Mouse (Mus musculus) heart, postnatal 0 days (tissue): Measurements from ENCODE around the gene Ganc. TPM values are rescaled to one million over a fixed set of nuclear protein-coding genes. Genes with fewer than 3 reads are reported as not detected.

Experiments
- ATAC-seq: fragments of 200-750 bp; cut with Nextera tagmentation; 2 replicates; pipeline ENCODE4 v1.8.0; 2017; ENCODE audit warnings: low read depth, moderate number of reproducible peaks, moderate library complexity; ENCODE audit not compliant: insufficient read depth
- DNase-seq: peaks from one replicate; pipeline ENCODE4 v3.0.0-alpha.2; 2016; ENCODE audit warnings: low spot score
- H3K27ac ChIP-seq: fragments of 300-500 bp; sonication (generic); 2 replicates; pipeline ENCODE4 v1.5.1; 2014; ENCODE audit warnings: low read depth, mild to moderate bottlenecking
- H3K27me3 ChIP-seq: fragments of 300-500 bp; sonication (generic); 2 replicates; pipeline ENCODE4 v1.6.1; 2014; ENCODE audit warnings: low read length, mixed read lengths; ENCODE audit not compliant: control insufficient read depth, insufficient read depth
- H3K36me3 ChIP-seq: fragments of 300-500 bp; sonication (generic); replicated peaks from 2 replicates; pipeline ENCODE4 v1.6.1; 2014; ENCODE audit warnings: low read length, mixed read lengths; ENCODE audit not compliant: control insufficient read depth, insufficient read depth
- H3K4me1 ChIP-seq: fragments of 300-500 bp; sonication (generic); 2 replicates; pipeline ENCODE4 v1.6.1; 2014; ENCODE audit warnings: antibody characterized with exemption; ENCODE audit not compliant: control insufficient read depth, insufficient read depth
- H3K4me2 ChIP-seq: fragments of 300-500 bp; sonication (generic); 2 replicates; pipeline ENCODE4 v1.6.1; 2014; ENCODE audit warnings: low read depth, mild to moderate bottlenecking, low read length, moderate library complexity
- H3K4me3 ChIP-seq: fragments of 300-500 bp; sonication (generic); 2 replicates; pipeline ENCODE4 v1.5.1; 2014; ENCODE audit warnings: low read depth, low read length
- H3K9ac ChIP-seq: fragments of 300-500 bp; sonication (generic); replicated peaks from 2 replicates; pipeline ENCODE4 v1.6.1; 2014; ENCODE audit warnings: low read depth, low read length, mixed read lengths
- H3K9me3 ChIP-seq: fragments of 300-500 bp; sonication (generic); replicated peaks from 2 replicates; pipeline ENCODE4 v1.6.1; 2016; ENCODE audit warnings: low read length; ENCODE audit not compliant: control insufficient read depth
- CTCF ChIP-seq: IDR thresholded peaks from 2 replicates; pipeline ENCODE4 v1.5.1; 2016; ENCODE audit warnings: antibody characterized with exemption, control low read depth, low read depth
- EP300 ChIP-seq: IDR thresholded peaks from 2 replicates; pipeline ENCODE4 v1.6.1; 2016; ENCODE audit warnings: antibody characterized with exemption, low read depth
- WGBS: fragments of 180-500 bp; shearing (Covaris S2); extraction: QIAGEN DNeasy Blood & Tissue Kit; methylation state at CpG from one replicate; pipeline ENCODE4 v1.1.7; 2014; 5-methylcytosine and 5-hydroxymethylcytosine counted together
- polyA plus RNA-seq: library from polyadenylated mRNA; unstranded; fragments of >200 nt; fragmentation: Nextera tagmentation; extraction: Ambion mirVana; gene quantifications from 2 replicates; pipeline ENCODE4 v1.2.1, GENCODE M21; 2015
- total RNA-seq: library from RNA; depleted of rRNA; stranded (reverse); fragments of >200 nt; gene quantifications from 2 replicates; pipeline ENCODE4 v1.2.3, GENCODE M21; 2014; ENCODE audit warnings: low replicate concordance

Ganc gene
- total and polyA plus RNA-seq, 2 experiments from 2014 or later, result 9.2 to 14.8 TPM

DNA sequence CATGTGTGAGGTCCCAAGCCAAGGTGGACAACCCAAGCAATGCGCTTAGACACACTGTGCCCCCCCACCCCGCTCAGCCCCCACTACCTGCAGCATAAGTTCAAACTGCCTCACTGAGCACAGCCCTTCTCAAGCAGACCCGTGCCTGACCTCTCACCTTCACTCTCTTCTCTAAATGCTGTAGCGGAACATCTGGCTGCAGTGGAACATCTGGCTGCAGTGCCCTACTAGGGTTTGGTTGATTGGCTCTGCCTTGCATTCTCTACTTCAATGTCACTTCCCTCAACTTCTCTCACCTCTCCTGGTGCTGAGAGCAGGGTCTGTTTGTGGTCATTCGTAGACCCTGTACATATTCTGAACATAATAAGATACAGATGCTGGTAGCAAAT, 61.7 kb downstream of the Ganc start:
- WGBS, result 84% methylated on average over 5 of the region's 5 CpGs
- Histone ChIP-seq H3K27ac (no peak overlapping the region), H3K27me3 (no peaks in the 10 kb centered on the region), H3K9ac (no peak overlapping the region), H3K4me2 (no peak overlapping the region), H3K4me1 (no peaks in the 10 kb centered on the region), H3K36me3 (0 out of 2 replicates have a peak, but pooled peaks cover 5% of the 10 kb centered on the region), H3K9me3 (no peaks in the 10 kb centered on the region), H3K4me3 (no peak overlapping the region)
- DNase-seq, result no peak
- no peak for TF ChIP-seq CTCF
- TF ChIP-seq EP300, result no peak
- ATAC-seq, result no peak

DNA sequence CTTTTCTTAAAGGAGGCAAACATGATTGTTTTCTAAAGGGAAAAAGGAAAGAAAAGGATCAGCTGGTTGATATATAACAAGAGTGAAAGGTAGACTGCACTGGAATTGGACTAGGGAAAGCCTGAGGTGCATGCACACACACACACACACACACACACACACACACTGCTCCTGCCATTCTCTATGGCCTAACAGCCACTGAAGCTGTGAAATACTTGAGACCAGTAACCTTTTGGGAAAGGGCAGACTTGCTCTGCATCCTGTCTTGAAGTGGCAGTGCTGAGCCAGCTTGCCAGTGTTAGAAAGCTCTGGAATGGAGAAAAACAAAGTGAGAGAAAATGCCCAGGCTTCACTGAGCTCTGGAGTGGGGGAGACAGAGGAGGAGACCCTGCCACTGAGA, 64.3 kb downstream of the Ganc start:
- no peak overlapping the region for H3K9ac ChIP-seq
- no peaks in the 10 kb centered on the region for H3K4me1 ChIP-seq
- ATAC-seq (no peak), DNase-seq (no peak)
- TF ChIP-seq CTCF (no peak), EP300 (no peak)
- H3K4me2 ChIP-seq, result no peak overlapping the region
- no peak overlapping the region for H3K27ac ChIP-seq
- no peaks in the 10 kb centered on the region for H3K27me3 ChIP-seq
- no peaks in the 10 kb centered on the region for H3K36me3 ChIP-seq
- no peaks in the 10 kb centered on the region for H3K9me3 ChIP-seq
- no peak overlapping the region for H3K4me3 ChIP-seq

DNA sequence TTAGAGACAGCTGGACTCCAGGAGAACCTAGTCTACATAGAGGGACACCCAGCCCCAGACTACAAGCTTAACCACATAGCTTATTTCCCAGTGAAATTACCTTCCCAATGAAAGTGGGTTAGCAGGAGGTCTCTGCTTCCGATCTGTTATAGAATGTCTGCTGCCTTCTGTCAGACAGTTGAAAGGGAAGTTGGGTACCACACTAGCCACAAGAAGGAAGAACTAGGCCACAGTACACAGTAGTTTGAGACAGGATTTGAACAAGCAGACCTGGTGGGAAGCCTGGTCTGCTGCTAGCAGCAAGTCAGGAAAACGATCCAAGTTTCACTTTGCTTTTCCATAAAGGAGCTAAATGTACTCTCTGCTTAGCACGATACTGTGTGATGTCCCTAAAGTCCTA, 65.5 kb downstream of the Ganc start:
- Histone ChIP-seq H3K4me3 (no peak overlapping the region), H3K27me3 (no peaks in the 10 kb centered on the region), H3K4me1 (no peaks in the 10 kb centered on the region), H3K9ac (no peak overlapping the region), H3K27ac (no peak overlapping the region), H3K4me2 (no peak overlapping the region), H3K36me3 (no peaks in the 10 kb centered on the region), H3K9me3 (no peaks in the 10 kb centered on the region)
- DNase-seq, result no peak
- TF ChIP-seq EP300 (no peak), CTCF (no peak)
- 78% methylated on average over 3 of the region's 3 CpGs for WGBS
- ATAC-seq, result no peak

DNA sequence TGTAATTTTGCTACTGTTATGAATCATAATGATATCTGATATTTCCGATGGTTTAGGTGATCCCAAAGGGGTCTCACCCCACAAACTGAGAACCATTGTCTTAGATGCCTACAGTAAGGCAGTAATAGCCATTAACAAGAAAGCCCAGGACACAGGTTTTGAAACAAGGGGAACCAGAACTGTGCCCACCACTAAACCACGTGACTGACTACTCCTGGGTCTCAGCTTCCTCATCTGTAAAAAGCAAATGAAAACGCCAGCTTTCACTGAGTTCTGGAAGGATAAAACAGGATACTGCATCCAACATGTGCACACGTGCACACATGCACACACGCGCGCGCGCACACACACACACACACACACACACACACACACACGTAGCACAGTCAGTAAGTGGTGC, 66.0 kb downstream of the Ganc start:
- Histone ChIP-seq H3K36me3 (no peaks in the 10 kb centered on the region), H3K27me3 (no peaks in the 10 kb centered on the region), H3K4me2 (no peak overlapping the region), H3K4me3 (no peak overlapping the region), H3K9me3 (no peaks in the 10 kb centered on the region), H3K4me1 (no peaks in the 10 kb centered on the region), H3K27ac (no peak overlapping the region), H3K9ac (no peak overlapping the region)
- DNase-seq, result no peak
- 83% methylated on average over 10 of the region's 10 CpGs for WGBS
- no peak for ATAC-seq
- TF ChIP-seq EP300 (no peak), CTCF (no peak)

- DNase-seq (no peak), ATAC-seq (no peak)
- Histone ChIP-seq H3K36me3 (no peaks in the 10 kb centered on the region), H3K27ac (no peak overlapping the region), H3K9me3 (no peaks in the 10 kb centered on the region), H3K9ac (no peak overlapping the region), H3K4me2 (no peak overlapping the region), H3K27me3 (no peaks in the 10 kb centered on the region), H3K4me1 (no peaks in the 10 kb centered on the region), H3K4me3 (no peak overlapping the region)
- TF ChIP-seq EP300 (no peak), CTCF (no peak)
- WGBS, result 78% methylated on average over 4 of the region's 4 CpGs
Observed at GRCm38 (mm10) chr2:120470856-120471255, 67.2 kb downstream of the Ganc start.

- TF ChIP-seq EP300 (no peak), CTCF (no peak)
- H3K4me2 ChIP-seq, result no peak overlapping the region
- H3K27me3 ChIP-seq, result no peaks in the 10 kb centered on the region
- H3K4me1 ChIP-seq, result no peaks in the 10 kb centered on the region
- H3K4me3 ChIP-seq, result no peak overlapping the region
- no peak overlapping the region for H3K9ac ChIP-seq
- H3K27ac ChIP-seq, result no peak overlapping the region
- H3K36me3 ChIP-seq, result no peaks in the 10 kb centered on the region
- H3K9me3 ChIP-seq, result no peaks in the 10 kb centered on the region
- DNase-seq, result no peak
- ATAC-seq, result no peak
- WGBS, result 81% methylated on average over 13 of the region's 13 CpGs
Observed at GRCm38 (mm10) chr2:120476277-120477087, 72.8 kb downstream of the Ganc start.
